19 mouse cellular contexts compared by ENCODE assay signal in genomic region chr2:93428004-93428531, GRCm38 (mm10). TPM values are rescaled to one million over a fixed set of nuclear protein-coding genes. Genes with fewer than 3 reads are reported as not detected.
DNase-seq lines count a peak whose midpoint lies in the region; ATAC-seq lines count a peak whose summit lies in the region.
"Had no signal": no experiment of that assay in that cellular context is flagged by ENCODE, and none has a peak within 500 bp of the region (broad histone marks: within the 10 kb centered on the region; RNA-seq: fewer than 3 reads in every experiment).

No protein-coding gene starts in this region.

- H3K27me3 ChIP-seq in liver, embryonic 12.5 days (replicated peaks) = peaks cover 37% of the 10 kb centered on the region
- H3K27me3 ChIP-seq: forebrain, embryonic 15.5 days; liver, embryonic 15.5 days; neural tube, embryonic 15.5 days; stomach, embryonic 15.5 days had no signal

- peak; percentile 26 to 65 for DNase-seq in kidney, postnatal 25 days
- no peak for DNase-seq in kidney, postnatal 4 days
- peak; percentile 90 for DNase-seq in induced T-regulatory cell, adult 2 months (ENCODE audit: low read depth)
- peak; percentile 67 for DNase-seq in thymus, postnatal 0 days (ENCODE audit: low spot score)
- DNase-seq in urinary bladder, adult 2 months (ENCODE audit: low spot score) = no peak
- DNase-seq in layer of hippocampus, postnatal 10 days (ENCODE audit: low spot score in 2 of 2) = no peak
- DNase-seq: adrenal gland, adult 2 months; cerebellum, adult 8-10 months; gastrocnemius, adult 2 months; heart, postnatal 36 days; lung, postnatal 4 days had no signal

- no peak overlapping the region for H3K27ac ChIP-seq in liver, embryonic 12.5 days
- H3K27ac ChIP-seq: forebrain, embryonic 15.5 days; gastrocnemius, adult 2 months; liver, embryonic 15.5 days; neural tube, embryonic 15.5 days; stomach, embryonic 15.5 days had no signal

- H3K4me1 ChIP-seq in liver, embryonic 12.5 days = peaks cover 9% of the 10 kb centered on the region; the same call in 1 of the 2 replicates
- H3K4me1 ChIP-seq: forebrain, embryonic 15.5 days had no signal

- H3K36me3 ChIP-seq in liver, embryonic 12.5 days = peaks cover 28% of the 10 kb centered on the region
- H3K36me3 ChIP-seq: forebrain, embryonic 15.5 days; neural tube, embryonic 15.5 days; stomach, embryonic 15.5 days had no signal

- H3K9me3 ChIP-seq in liver, embryonic 12.5 days (replicated peaks) = no peaks in the 10 kb centered on the region
- H3K9me3 ChIP-seq: forebrain, embryonic 15.5 days; liver, embryonic 15.5 days; neural tube, embryonic 15.5 days; stomach, embryonic 15.5 days had no signal

- no peak overlapping the region for H3K4me3 ChIP-seq in liver, embryonic 12.5 days
- H3K4me3 ChIP-seq: forebrain, embryonic 15.5 days; gastrocnemius, adult 2 months; liver, embryonic 15.5 days; neural tube, embryonic 15.5 days; stomach, embryonic 15.5 days had no signal

- 20% methylated on average over 11 of the region's 11 CpGs for WGBS in liver, embryonic 12.5 days (ENCODE audit: insufficient replicate concordance)

- no peak overlapping the region for H3K4me2 ChIP-seq in liver, embryonic 12.5 days
- H3K4me2 ChIP-seq: forebrain, embryonic 15.5 days; heart, embryonic 11.5 days; liver, embryonic 15.5 days; neural tube, embryonic 15.5 days; stomach, embryonic 15.5 days had no signal

- peak; percentile 48 for ATAC-seq in CD4-positive, CD25-positive, alpha-beta regulatory T cell, adult 4 months
- no peak for ATAC-seq in liver, embryonic 12.5 days
- ATAC-seq: forebrain, embryonic 15.5 days; midbrain, embryonic 16.5 days had no signal

- H3K9ac ChIP-seq in liver, embryonic 12.5 days = no peak overlapping the region
- H3K9ac ChIP-seq: forebrain, embryonic 15.5 days; liver, embryonic 15.5 days; neural tube, embryonic 15.5 days; stomach, embryonic 15.5 days had no signal

RNA-seq across cellular contexts. Expression of gene Cd82, which starts 34.9 kb away (rescaled TPM):
- 1,000 to 10,000 TPM in 1 of 2 experiments, 100 to 1,000 TPM in 1; 432 to 1,042 TPM for polyA plus RNA-seq in CD4-positive, CD25-positive, alpha-beta regulatory T cell, adult 4 months (2017; shearing (Covaris generic))
- polyA plus RNA-seq in thymus, postnatal 0 days (2015; fragmentation: Nextera tagmentation; extraction: Ambion mirVana) = 153 and 157 TPM in 2 replicates
- polyA plus RNA-seq in urinary bladder, adult 2 months (2012; rRNA removed) = 95.1 and 96.4 TPM in 2 replicates
- 10 to 100 TPM; 11.4 to 12.4 TPM for total RNA-seq in layer of hippocampus, postnatal 10 days (2021)
- polyA plus RNA-seq in liver, embryonic 12.5 days (2016; fragmentation: Nextera tagmentation; extraction: Ambion mirVana) = 46.2 and 49.4 TPM in 2 replicates

Comparison
In these comparisons a context has a peak if more than half of its experiments do, and no peak if none do; other contexts are left out.
1. DNase-seq: peak in kidney, postnatal 25 days (2 of 2), induced T-regulatory cell, adult 2 months (single experiment) and thymus, postnatal 0 days (single experiment); none in kidney, postnatal 4 days (0 of 2), urinary bladder, adult 2 months (single experiment) and layer of hippocampus, postnatal 10 days (0 of 2).